27 mouse cellular contexts compared by ENCODE assay signal in genomic region chr4:58200826-58201225, GRCm38 (mm10). TPM values are rescaled to one million over a fixed set of nuclear protein-coding genes. Genes with fewer than 3 reads are reported as not detected.
A peak's percentile ranks its signal among the peaks of the same experiment; 100 is the strongest.
DNase-seq lines count a peak whose midpoint lies in the region; ATAC-seq and TF ChIP-seq lines count a peak whose summit lies in the region.
"Had no signal": no experiment of that assay in that cellular context is flagged by ENCODE, and none has a peak within 500 bp of the region (broad histone marks: within the 10 kb centered on the region; RNA-seq: fewer than 3 reads in every experiment).

No protein-coding gene starts in this region.

- 38% methylated on average over 4 of the region's 4 CpGs for WGBS in lung, embryonic 14.5 days

- no peak for ATAC-seq in lung, embryonic 14.5 days (ENCODE audit: insufficient read depth)
- ATAC-seq in megakaryocyte, adult 5-6 weeks (ENCODE audit: poor library complexity, severe bottlenecking) = no peak
- ATAC-seq: activated CD4-positive, CD25-positive, alpha-beta regulatory T cell, adult 4 months; forebrain, embryonic 13.5 days; intestine, embryonic 16.5 days; lung, postnatal 0 days had no signal

- DNase-seq in adrenal gland, adult (ENCODE audit: inconsistent age in 2 of 2, low spot score in 1 of 2) = peak; percentile 48 to 76
- no peak for DNase-seq in adrenal gland, postnatal 4 days (ENCODE audit: low spot score in 2 of 2)
- peak; percentile 73 for DNase-seq in heart, adult 11 months
- DNase-seq in heart, postnatal 14 days = no peak
- no peak for DNase-seq in lung, embryonic 14.5 days
- no peak for DNase-seq in lung, postnatal 10 days
- no peak for DNase-seq in spleen, postnatal 4 days (ENCODE audit: low spot score in 2 of 2)
- DNase-seq: gastrocnemius, postnatal 14 days; heart, postnatal 36 days; kidney, postnatal 10 days; midbrain, embryonic 14.5 days; thymus, postnatal 4 days had no signal

- no peak overlapping the region for H3K4me3 ChIP-seq in lung, embryonic 14.5 days (ENCODE audit: low read depth, low read length)
- H3K4me3 ChIP-seq: forebrain, embryonic 13.5 days; heart, embryonic 10.5 days; heart, embryonic 15.5 days; hindbrain, embryonic 13.5 days; left cerebral cortex, adult 2 months; limb, embryonic 13.5 days had no signal

- no peak overlapping the region for H3K4me2 ChIP-seq in lung, embryonic 14.5 days
- H3K4me2 ChIP-seq: forebrain, embryonic 13.5 days; heart, embryonic 15.5 days; hindbrain, embryonic 13.5 days; limb, embryonic 13.5 days; liver, embryonic 11.5 days had no signal

- no peak overlapping the region for H3K9ac ChIP-seq in lung, embryonic 14.5 days
- H3K9ac ChIP-seq: forebrain, embryonic 13.5 days; heart, embryonic 15.5 days; hindbrain, embryonic 13.5 days; limb, embryonic 13.5 days had no signal

- intact Hi-C loops in heart, postnatal 14 days (cut with DNase I) = no loop called here

- no peak for TF ChIP-seq CTCF in lung, embryonic 14.5 days (IDR thresholded peaks at IDR 0.05; ENCODE audit: low read depth)

- peaks cover 3% of the 10 kb centered on the region; the same call in 1 of the 2 replicates for H3K9me3 ChIP-seq in lung, embryonic 14.5 days (ENCODE audit: low read depth, low read length)
- H3K9me3 ChIP-seq: forebrain, embryonic 13.5 days; heart, embryonic 10.5 days; heart, embryonic 15.5 days; hindbrain, embryonic 13.5 days had no signal

- peaks cover 5% of the 10 kb centered on the region; the same call in 1 of the 2 replicates for H3K4me1 ChIP-seq in lung, embryonic 14.5 days (ENCODE audit: insufficient read depth)

- peak overlapping the region; percentile 47; the same call in 1 of the 2 replicates for H3K27ac ChIP-seq in lung, embryonic 14.5 days (ENCODE audit: low read depth)
- H3K27ac ChIP-seq: forebrain, embryonic 13.5 days; heart, embryonic 10.5 days; heart, embryonic 15.5 days; hindbrain, embryonic 13.5 days; left cerebral cortex, adult 2 months; limb, embryonic 13.5 days; macrophage had no signal

- H3K27me3 ChIP-seq in lung, embryonic 14.5 days (ENCODE audit: insufficient read depth, low read length) = peaks cover 6% of the 10 kb centered on the region; the same call in 1 of the 2 replicates
- H3K27me3 ChIP-seq: CH12.LX had no signal

- H3K36me3 ChIP-seq in lung, embryonic 14.5 days (ENCODE audit: insufficient read depth) = 0 out of 2 replicates have a peak, but pooled peaks cover under 1% of the 10 kb centered on the region
- H3K36me3 ChIP-seq: heart, embryonic 10.5 days; heart, embryonic 15.5 days; hindbrain, embryonic 13.5 days had no signal

RNA-seq across cellular contexts. Expression of gene Svep1, which starts 5.8 kb away (rescaled TPM):
- total RNA-seq in adrenal gland, postnatal 4 days (2021) = 10 to 100 TPM; 12.8 to 14.5 TPM
- total RNA-seq in heart, postnatal 14 days (2021) = 1 to 10 TPM; 9.2 to 9.7 TPM
- 16.4 and 17.6 TPM in 2 replicates for polyA plus RNA-seq in lung, embryonic 14.5 days (2014; fragmentation: Nextera tagmentation; extraction: Ambion mirVana)
- total RNA-seq in megakaryocyte, adult 5-6 weeks (2015) = 0.43 TPM in 1 of 2 replicates, not detected in the other
- total RNA-seq in megakaryocyte, adult 5-6 weeks (2017) = 0.04 and 0.07 TPM in 2 replicates
- total RNA-seq: CH12.LX; granulocyte monocyte progenitor cell, adult 5-6 weeks; monocyte, adult 5-6 weeks had no signal
- polyA plus RNA-seq: activated CD4-positive, CD25-positive, alpha-beta regulatory T cell, adult 4 months; macrophage had no signal

Comparison
In these comparisons a context has a peak if more than half of its experiments do, and no peak if none do; other contexts are left out.
1. DNase-seq: peak in adrenal gland, adult (2 of 2) and heart, adult 11 months (single experiment); none in adrenal gland, postnatal 4 days (0 of 2), heart, postnatal 14 days (0 of 2), lung, embryonic 14.5 days (single experiment), lung, postnatal 10 days (single experiment) and spleen, postnatal 4 days (0 of 2).
2. RNA of gene Svep1, which starts 5.8 kb away (total RNA-seq): 12.8 to 14.5 TPM in adrenal gland, postnatal 4 days and 9.2 to 9.7 TPM in heart, postnatal 14 days; 0.04 to 0.43 TPM in megakaryocyte, adult 5-6 weeks; every median in the first group is over 4 times any median in the second.